Mouse (Mus musculus): ENCODE results near the gene Gpr4.

The Gpr4 gene

DNA sequence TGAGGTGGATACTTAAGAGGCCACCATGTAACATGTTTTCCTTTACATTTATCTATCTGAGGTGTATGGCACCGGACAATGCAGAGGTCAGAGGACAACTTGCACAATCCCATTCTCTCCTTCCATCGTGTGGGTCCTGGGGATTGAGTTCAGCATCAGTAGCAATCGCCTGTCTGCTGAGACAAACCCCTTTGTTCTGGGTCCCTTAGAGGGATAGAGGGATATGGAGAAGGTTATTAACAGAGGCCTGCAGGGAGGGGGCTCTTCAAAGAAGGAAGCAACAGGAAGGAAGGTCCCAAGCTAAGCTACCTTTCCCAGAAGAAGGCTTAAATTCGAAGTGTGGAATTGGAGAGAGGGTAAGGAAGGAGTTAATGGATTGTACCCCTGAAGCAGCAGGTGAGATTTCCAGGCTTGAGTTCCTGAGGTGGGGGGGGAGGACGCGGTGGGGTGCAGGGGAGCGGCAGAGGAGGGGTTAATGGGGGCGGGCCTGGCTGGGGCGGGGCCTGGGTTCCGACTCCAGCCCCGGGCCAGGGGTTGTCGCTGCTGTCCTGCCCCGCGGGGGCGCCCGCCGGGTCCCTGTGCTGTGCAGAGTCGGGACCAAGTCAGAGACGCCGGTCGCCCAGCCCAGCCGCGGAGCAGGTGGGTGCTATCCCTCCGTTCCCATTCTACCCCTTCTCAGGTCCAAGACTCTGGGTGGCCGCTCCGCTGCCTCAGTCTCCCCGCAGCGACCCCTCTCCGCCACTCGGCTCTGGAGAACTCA is at the start of gene Gpr4:
Gene Gpr4 (plus strand): TSS at position 543 of the 760 bp plus-strand sequence.
- in situ Hi-C loops (cut with MseI, MboI) = no loop called here

- in situ Hi-C loops (cut with MseI, MboI) = no loop called here
Observed at GRCm38 (mm10) chr7:19162928-19163327, 49.4 kb upstream of the Gpr4 start.

GRCm38 (mm10) chr7:19163752-19164151 is 48.6 kb upstream of the Gpr4 start:
- in situ Hi-C loops (cut with MseI, MboI) = no loop called here

DNA sequence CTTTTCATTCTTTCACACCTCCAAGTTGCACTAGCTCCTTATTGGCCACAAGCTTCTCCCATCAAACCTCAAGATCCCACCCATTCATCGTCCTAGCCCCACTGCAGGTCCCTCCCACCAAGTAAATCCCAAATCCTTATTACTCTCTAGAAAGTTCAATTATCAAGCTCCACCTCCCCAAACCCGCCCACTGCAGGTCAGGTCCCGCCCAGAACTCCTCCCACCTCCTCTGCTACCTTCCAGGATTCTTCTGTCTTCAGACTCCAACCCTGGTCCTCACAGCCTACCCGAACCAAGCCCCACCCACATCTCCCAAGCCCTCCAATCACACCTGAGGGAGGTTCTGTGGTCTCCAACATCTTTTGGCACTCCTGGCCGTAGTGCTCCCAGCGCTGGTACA is 48.1 kb upstream of the Gpr4 start:
- in situ Hi-C loops (cut with MseI, MboI) = no loop called here

DNA sequence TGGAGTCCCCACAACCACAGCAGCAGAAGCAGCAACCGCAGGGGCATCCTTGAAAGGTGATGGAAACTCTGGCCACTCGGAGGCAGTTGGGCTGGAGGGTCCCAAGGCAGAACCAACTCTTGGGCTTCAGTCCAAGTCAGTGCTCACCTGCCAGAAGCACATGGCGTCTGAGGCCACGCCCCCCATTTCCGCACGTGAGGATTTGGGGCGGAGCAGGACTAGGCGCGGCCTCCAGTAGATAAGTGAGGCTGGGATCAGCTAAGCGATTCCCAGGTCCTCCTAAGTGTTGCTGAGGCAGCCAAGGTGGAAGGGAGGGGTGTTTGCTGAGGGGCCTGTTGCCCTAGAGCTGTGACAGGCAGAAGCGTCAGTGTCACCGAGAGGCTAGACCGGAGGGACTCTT is 47.4 kb upstream of the Gpr4 start:
- in situ Hi-C loops (cut with MseI, MboI) = no loop called here

DNA sequence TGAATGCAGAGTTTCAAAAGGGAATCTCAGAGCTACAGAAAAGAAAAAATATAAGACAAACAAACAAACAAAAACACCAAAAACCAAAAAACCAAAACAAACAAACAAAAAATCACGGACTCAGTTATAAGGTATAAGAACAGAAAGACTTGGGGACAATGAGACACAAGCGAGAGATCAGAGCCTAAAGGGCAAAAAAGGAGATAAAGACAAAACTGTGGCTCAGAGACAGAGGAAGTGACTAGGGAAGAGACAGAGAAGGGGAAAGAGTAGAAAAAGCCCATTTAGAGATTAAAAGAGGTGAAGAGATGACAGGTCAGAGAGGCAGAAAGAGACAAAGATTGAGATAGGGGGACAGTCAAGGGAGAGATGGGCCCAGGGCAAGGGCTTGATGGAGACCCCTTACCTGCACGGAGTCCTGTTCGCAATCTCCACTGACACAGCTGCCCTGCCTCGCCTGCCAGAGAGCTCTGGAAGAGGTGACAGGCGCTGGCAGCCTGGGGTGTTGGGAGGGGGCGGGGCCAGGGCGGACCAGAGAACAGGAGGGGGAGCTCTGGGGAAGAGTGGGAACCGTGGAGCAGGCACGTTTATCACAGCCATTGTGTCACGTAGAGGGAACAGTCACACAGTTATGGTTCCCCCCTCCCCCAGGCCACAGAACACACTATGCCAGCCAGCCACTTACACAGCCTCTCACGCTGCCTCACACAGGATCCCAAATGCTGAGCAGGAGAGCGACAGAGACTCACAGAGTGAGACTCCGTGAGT is 46.5 kb upstream of the Gpr4 start, which contains the start of gene Gipr:
Gene Gipr (minus strand): TSS at position 472 of the 768 bp plus-strand sequence.
- in situ Hi-C loops (cut with MseI, MboI) = no loop called here

DNA sequence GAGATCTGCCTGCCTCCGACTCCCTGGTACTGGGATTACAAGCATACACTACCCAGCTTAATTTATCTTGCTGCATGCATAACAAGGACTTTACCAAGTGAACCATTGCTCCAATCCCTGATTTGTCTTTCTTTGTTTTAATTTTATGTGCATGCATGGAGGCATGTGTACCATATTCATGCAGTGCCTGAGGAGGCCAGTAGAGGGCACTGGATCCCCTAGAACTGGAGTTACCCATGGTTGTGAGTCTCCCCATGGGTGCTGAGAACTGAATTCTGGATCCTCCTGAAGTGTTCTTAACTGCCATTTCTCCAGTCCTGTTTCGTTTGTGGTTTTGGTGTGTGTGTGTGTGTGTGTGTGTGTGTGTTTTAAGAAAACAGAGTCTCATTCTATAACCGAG is 45.3 kb upstream of the Gpr4 start:
- in situ Hi-C loops (cut with MseI, MboI) = no loop called here

DNA sequence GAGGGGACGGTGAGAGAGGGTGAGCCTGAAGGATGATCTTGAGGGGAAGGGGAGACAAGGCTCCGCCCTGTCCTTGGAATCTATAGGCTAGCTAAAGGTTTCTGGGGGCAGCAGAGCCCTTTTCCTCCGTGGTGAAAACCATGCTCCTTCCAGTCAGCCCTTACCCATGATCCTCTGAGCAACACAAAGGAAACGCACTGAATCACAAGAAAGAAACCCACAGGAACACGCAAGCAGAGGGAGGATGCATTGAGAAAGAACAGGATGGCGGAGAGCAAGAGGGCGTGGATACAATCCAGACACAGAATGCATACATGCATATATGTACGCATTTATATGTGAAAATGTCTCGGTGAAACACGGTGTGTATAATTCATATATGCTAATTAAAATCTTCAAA is 42.8 kb upstream of the Gpr4 start:
- in situ Hi-C loops (cut with MseI, MboI) = no loop called here

GRCm38 (mm10) chr7:19170142-19170541 is 42.2 kb upstream of the Gpr4 start:
- in situ Hi-C loops (cut with MseI, MboI) = no loop called here

DNA sequence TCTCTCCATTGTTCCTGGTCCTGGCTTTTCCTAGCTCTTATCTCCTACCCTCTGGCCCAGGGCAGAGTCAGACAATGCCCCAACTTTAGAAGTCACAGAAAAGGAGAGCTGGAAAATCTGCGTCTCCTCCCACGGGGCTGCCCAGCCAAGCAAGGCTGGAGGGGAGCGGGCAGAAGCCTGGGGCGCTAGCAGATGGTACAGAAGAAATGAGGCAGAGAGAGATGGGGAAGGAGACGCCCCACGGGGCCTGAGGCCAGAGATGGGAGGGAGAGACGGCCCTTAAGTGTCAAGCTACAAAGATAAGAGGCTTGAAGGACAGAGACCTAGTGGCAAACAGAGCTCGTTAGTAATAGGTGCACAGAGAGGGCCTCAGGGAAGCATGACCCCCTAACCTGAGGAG is 40.5 kb upstream of the Gpr4 start:
- in situ Hi-C loops (cut with MseI, MboI) = no loop called here

DNA sequence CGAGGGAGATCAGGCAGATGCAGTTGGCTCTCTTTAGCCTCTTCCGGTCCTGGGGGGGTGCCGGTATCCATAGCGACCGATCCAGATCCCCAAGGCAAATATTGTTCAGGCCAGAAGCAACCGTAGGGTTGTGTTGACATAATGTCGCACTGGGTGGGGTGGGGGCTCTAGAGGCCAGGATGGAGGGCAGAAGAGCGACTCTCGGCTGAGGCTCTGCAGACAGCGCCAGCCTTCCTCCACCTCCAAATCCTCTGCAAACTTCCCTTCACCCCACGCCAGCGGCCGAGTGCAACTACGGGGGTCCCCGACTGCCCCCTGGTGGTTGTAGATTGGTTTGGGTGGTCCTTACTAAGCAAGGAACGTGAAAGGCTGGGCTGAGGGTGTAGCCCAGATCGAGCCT is 39.5 kb upstream of the Gpr4 start:
- in situ Hi-C loops (cut with MseI, MboI) = no loop called here

- in situ Hi-C loops (cut with MseI, MboI) = loop anchor here in 1 of 2 experiments (5.0 kb wide), 1 partner anchor 106 kb away; the partner anchor contains the start of genes Ppm1n and Rtn2
Observed at GRCm38 (mm10) chr7:19175708-19176515, 36.4 kb upstream of the Gpr4 start, which contains the start of gene Eml2. Gene Eml2 (plus strand): TSS chr7:19176421.

- in situ Hi-C loops (cut with MseI, MboI) = loop anchor here in 1 of 2 experiments (5.0 kb wide), 1 partner anchor 106 kb away; the partner anchor contains the start of genes Ppm1n and Rtn2
Observed at GRCm38 (mm10) chr7:19176516-19176947, 35.8 kb upstream of the Gpr4 start.

- in situ Hi-C loops (cut with MseI, MboI) = loop anchor here in 1 of 2 experiments (5.0 kb wide), 1 partner anchor 105 kb away; the partner anchor contains the start of genes Ppm1n and Rtn2
Observed at GRCm38 (mm10) chr7:19177216-19177615, 35.1 kb upstream of the Gpr4 start.

- in situ Hi-C loops (cut with MseI, MboI) = loop anchor here in 1 of 2 experiments (5.0 kb wide), 1 partner anchor 104 kb away; the partner anchor contains the start of genes Ppm1n and Rtn2
Observed at GRCm38 (mm10) chr7:19178035-19178434, 34.3 kb upstream of the Gpr4 start.

DNA sequence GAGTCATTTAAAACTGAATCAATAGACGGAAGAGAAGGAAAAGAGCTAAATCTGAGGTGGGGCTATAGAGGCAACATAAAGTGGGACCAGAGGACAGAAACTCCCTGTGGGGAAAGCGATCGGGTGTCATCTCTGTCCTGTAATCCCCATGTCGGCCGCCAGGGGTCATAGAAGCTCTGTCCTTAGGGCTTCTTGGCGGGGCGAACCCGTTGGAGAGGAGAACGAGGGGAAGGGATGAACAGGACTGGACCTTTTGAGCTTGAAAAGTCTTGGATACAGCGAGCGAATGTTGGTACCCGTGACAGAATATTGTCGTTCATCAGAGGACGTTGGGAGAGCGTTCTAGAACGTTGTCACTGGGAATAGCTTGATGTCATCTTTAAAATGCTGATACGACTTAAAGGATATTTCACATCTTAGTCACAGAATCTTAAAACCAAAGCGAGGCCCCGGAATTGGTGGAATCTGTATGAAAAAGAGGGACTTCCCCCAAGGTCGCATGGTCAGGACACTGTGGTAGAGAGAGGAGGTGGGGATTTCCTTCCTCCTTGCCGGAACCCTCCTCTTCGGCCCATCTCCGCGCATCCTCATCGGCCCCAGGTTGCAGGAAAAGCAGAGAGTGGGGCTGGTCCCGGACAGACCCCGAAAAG is 33.8 kb upstream of the Gpr4 start:
- in situ Hi-C loops (cut with MseI, MboI) = loop anchor here in 1 of 2 experiments (5.0 kb wide), 1 partner anchor 104 kb away; the partner anchor contains the start of genes Ppm1n and Rtn2

DNA sequence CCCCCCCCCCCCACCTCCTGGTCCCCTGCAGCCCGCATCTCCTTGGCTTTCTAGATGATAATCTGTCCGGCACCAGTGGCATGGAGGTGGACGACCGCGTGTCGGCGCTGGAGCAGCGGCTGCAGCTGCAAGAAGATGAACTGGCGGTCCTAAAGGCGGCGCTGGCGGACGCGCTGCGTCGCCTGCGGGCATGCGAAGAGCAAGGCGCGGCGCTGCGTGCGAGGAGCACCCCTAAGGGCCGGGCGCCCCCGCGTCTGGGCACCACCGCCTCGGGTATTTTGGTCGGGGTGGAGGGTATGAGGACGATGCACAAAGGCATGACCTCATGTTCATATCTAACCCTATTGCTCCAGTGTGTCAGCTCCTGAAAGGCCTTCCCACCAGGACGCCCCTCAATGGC is 33.2 kb upstream of the Gpr4 start:
- in situ Hi-C loops (cut with MseI, MboI) = loop anchor here in 1 of 2 experiments (5.0 kb wide), 1 partner anchor 103 kb away; the partner anchor contains the start of genes Ppm1n and Rtn2

GRCm38 (mm10) chr7:19179936-19180335 is 32.4 kb upstream of the Gpr4 start:
- in situ Hi-C loops (cut with MseI, MboI) = loop anchor here in 1 of 2 experiments (5.0 kb wide), 1 partner anchor 102 kb away; the partner anchor contains the start of genes Ppm1n and Rtn2

DNA sequence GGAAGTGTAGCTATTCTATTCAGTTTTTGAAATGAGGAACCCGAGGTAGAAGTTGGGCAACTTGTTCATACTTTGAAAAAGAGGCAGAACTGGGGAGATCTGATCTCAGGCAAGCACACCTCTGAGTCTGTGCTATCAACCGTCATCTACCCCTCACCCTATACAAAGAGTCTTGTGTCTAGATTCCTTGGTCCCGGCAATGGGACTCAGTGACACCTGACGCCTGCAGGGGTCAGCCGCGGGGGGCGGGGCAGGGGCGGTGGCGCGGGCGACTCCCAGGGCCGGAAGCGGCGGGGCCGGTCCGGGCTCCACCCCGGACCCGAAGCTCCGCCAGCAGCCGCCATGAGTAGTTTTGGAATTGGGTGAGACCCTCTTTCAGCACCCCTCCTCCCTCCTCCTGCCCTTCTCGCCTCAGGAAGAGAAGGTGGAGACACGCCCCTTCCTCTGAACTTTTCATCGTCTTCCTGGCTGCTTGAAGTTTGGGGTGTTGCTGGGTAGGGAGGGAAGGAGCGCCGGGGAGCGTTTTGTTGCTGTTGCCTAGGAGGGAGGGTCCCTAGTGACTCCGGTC is 31.4 kb upstream of the Gpr4 start:
- in situ Hi-C loops (cut with MseI, MboI) = no loop called here

DNA sequence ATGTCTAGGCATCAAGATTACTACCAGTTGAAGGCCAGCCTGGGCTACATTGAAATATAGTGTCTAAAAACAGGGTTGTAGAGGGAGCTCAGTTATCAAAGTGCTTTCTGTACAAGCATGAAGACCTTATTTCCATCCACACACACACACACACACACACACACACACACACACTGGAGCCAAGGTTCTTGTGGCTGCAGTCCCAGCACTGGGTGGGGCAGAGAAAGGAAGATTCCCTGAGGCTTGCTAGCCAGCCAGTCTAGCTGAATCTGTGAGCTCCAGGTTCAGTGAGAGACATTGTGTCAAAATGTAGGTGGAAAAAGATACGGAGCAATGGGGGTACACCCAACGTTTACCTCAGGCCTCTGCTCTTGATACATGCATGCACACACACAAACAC is 28.1 kb upstream of the Gpr4 start:
- in situ Hi-C loops (cut with MseI, MboI) = no loop called here

Data from mouse trophoblast stem cell (cell line).